Mouse (Mus musculus): ENCODE results near the gene Ccdc184. TPM values are rescaled to one million over a fixed set of nuclear protein-coding genes. Genes with fewer than 3 reads are reported as not detected.

The Ccdc184 gene
- polyA plus RNA-seq, 1 experiment from 2014 or later: 42.6 TPM

DNA sequence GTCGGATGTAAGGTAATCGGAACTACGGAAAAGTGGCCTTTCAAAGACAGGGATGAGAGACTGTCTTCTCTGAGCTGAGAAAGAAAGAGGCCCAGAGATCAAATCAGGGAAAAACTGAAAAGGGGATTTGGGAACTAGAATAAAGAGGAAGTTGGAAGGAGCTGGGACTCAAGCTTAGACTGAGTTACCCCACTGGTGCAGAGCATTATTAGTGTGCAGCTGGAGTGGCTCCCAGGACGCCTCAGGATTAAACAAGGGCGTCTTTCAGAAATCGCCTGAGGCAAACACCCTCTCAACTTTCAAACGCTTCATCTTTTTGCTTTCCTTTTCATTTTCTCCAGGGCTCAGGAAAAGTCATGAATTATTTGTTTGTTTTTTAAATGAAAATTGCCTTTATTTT lies 14.0 kb upstream of the Ccdc184 start:
- Histone ChIP-seq H3K9me3 (replicated peaks; ENCODE audit: control insufficient read depth, low read length) (no peaks in the 10 kb centered on the region), H3K4me3 (ENCODE audit: low read depth, low read length) (no peak overlapping the region), H3K4me1 (ENCODE audit: control insufficient read depth, insufficient read depth, low read length) (no peaks in the 10 kb centered on the region), H3K4me2 (ENCODE audit: low read length) (no peak overlapping the region), H3K9ac (ENCODE audit: low read length) (no peak overlapping the region), H3K27me3 (replicated peaks; ENCODE audit: control insufficient read depth, insufficient read depth, low read length) (no peaks in the 10 kb centered on the region), H3K36me3 (ENCODE audit: control insufficient read depth, insufficient read depth, low read length) (no peaks in the 10 kb centered on the region), H3K27ac (ENCODE audit: low read depth, low read length) (no peak overlapping the region)
- 49% methylated on average over 7 of the region's 7 CpGs for WGBS
- DNase-seq (ENCODE audit: low spot score) (no peak), ATAC-seq (no peak)

DNA sequence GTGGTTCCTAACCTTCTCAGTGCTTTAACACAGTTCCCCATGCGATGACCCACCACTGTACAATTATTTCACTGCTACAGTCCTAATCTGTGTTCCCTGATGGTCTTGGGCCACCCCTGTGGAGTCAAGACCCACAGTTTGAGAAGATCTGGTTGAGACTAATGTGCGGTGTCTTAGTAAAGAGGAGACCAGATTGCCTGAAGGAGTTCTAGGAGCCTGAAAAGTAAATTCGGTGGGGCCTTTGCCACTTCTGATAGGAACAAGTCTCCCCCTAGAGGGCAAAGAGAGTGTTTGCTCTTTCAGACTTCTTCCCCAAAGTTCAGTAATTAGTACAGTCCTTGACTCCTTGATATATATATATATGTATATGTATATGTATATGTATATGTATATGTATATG lies 13.3 kb upstream of the Ccdc184 start:
- H3K27ac ChIP-seq (ENCODE audit: low read depth, low read length): no peak overlapping the region
- H3K9ac ChIP-seq (ENCODE audit: low read length): no peak overlapping the region
- WGBS: 33% methylated on average over 3 of the region's 3 CpGs
- no peaks in the 10 kb centered on the region for H3K27me3 ChIP-seq (replicated peaks; ENCODE audit: control insufficient read depth, insufficient read depth, low read length)
- peak; percentile 84 for DNase-seq (ENCODE audit: low spot score)
- no peak overlapping the region for H3K4me2 ChIP-seq (ENCODE audit: low read length)
- no peaks in the 10 kb centered on the region for H3K9me3 ChIP-seq (replicated peaks; ENCODE audit: control insufficient read depth, low read length)
- no peak overlapping the region for H3K4me3 ChIP-seq (ENCODE audit: low read depth, low read length)
- ATAC-seq: no peak
- H3K36me3 ChIP-seq (ENCODE audit: control insufficient read depth, insufficient read depth, low read length): no peaks in the 10 kb centered on the region
- H3K4me1 ChIP-seq (ENCODE audit: control insufficient read depth, insufficient read depth, low read length): no peaks in the 10 kb centered on the region

DNA sequence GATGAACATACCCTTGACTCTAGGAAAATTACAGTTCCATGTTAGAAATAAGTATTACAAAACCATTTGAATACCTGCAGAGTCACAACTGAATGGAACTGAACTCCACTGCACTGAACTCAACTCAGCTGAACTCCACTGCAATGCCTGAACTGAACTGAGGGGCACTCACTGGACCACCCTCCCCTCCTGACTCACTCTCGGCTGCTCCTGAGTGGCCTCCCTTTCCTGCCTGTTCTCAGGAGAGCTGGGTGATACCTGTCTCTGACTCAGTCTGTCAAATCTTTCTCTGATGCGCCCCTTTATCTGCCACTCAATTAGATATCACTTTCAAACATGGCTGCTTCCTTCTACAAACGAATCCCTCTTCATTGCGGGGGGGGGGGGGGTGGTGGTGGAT lies 12.8 kb upstream of the Ccdc184 start:
- H3K27me3 ChIP-seq (replicated peaks; ENCODE audit: control insufficient read depth, insufficient read depth, low read length): no peaks in the 10 kb centered on the region
- ATAC-seq: no peak
- no peaks in the 10 kb centered on the region for H3K9me3 ChIP-seq (replicated peaks; ENCODE audit: control insufficient read depth, low read length)
- no peak overlapping the region for H3K4me3 ChIP-seq (ENCODE audit: low read depth, low read length)
- H3K36me3 ChIP-seq (ENCODE audit: control insufficient read depth, insufficient read depth, low read length): no peaks in the 10 kb centered on the region
- no peak for DNase-seq (ENCODE audit: low spot score)
- H3K27ac ChIP-seq (ENCODE audit: low read depth, low read length): no peak overlapping the region
- no peak overlapping the region for H3K4me2 ChIP-seq (ENCODE audit: low read length)
- no peak overlapping the region for H3K9ac ChIP-seq (ENCODE audit: low read length)
- no peaks in the 10 kb centered on the region for H3K4me1 ChIP-seq (ENCODE audit: control insufficient read depth, insufficient read depth, low read length)
- WGBS: 65% methylated on average over 3 of the region's 4 CpGs

DNA sequence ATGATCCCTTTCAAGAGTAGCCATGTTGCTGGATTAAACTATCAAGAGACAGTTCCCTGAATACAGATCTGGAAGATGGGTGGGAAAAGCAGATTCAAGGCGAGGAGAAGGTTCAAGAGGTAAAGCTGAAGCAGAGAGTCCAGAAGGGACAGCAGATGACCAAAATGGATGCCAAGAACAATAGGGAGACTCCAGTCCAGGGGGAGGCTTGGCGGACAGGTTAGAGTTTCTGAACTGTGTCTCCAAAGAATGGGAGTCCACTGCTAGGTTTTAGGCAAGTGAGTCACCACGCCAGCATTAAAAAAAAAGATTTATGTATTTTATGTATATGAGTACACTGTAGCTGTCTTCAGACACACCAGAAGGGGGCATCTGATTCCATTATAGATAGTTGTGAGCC lies 12.3 kb upstream of the Ccdc184 start:
- H3K27me3 ChIP-seq (replicated peaks; ENCODE audit: control insufficient read depth, insufficient read depth, low read length): no peaks in the 10 kb centered on the region
- H3K4me2 ChIP-seq (ENCODE audit: low read length): no peak overlapping the region
- H3K9ac ChIP-seq (ENCODE audit: low read length): no peak overlapping the region
- DNase-seq (ENCODE audit: low spot score) (no peak), ATAC-seq (no peak)
- no peaks in the 10 kb centered on the region for H3K4me1 ChIP-seq (ENCODE audit: control insufficient read depth, insufficient read depth, low read length)
- no peaks in the 10 kb centered on the region for H3K9me3 ChIP-seq (replicated peaks; ENCODE audit: control insufficient read depth, low read length)
- no peak overlapping the region for H3K4me3 ChIP-seq (ENCODE audit: low read depth, low read length)
- no peak overlapping the region for H3K27ac ChIP-seq (ENCODE audit: low read depth, low read length)
- WGBS: 83% methylated on average over 3 of the region's 3 CpGs
- no peaks in the 10 kb centered on the region for H3K36me3 ChIP-seq (ENCODE audit: control insufficient read depth, insufficient read depth, low read length)

GRCm38 (mm10) chr15:98155272-98155671 lies 11.7 kb upstream of the Ccdc184 start:
- ATAC-seq: no peak
- Histone ChIP-seq H3K27ac (ENCODE audit: low read depth, low read length) (no peak overlapping the region), H3K4me2 (ENCODE audit: low read length) (no peak overlapping the region), H3K9me3 (replicated peaks; ENCODE audit: control insufficient read depth, low read length) (no peaks in the 10 kb centered on the region), H3K4me3 (ENCODE audit: low read depth, low read length) (no peak overlapping the region), H3K4me1 (ENCODE audit: control insufficient read depth, insufficient read depth, low read length) (no peaks in the 10 kb centered on the region), H3K27me3 (replicated peaks; ENCODE audit: control insufficient read depth, insufficient read depth, low read length) (no peaks in the 10 kb centered on the region), H3K9ac (ENCODE audit: low read length) (no peak overlapping the region), H3K36me3 (ENCODE audit: control insufficient read depth, insufficient read depth, low read length) (no peaks in the 10 kb centered on the region)
- 91% methylated on average over 5 of the region's 5 CpGs for WGBS
- no peak for DNase-seq (ENCODE audit: low spot score)

DNA sequence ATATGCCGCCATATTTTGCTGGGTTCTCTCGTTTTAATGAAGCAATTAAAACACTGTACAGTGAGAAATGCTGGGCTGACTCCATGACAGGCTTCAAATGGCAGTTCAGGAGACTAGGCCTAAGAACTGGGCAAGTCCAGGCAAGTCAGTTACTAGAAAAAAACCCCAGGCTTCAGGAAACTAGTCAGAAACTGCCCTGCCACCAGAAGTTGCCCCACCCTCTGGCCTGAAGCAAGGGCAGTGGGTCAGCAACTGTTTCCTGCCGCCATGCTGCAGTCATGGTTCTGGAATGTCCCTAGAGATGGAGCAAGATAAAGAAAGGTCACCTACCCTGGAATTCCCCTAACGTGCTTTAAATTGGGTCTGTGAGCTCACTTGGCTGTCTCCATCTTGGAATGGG lies 11.0 kb upstream of the Ccdc184 start:
- Histone ChIP-seq H3K4me3 (ENCODE audit: low read depth, low read length) (no peak overlapping the region), H3K4me2 (ENCODE audit: low read length) (no peak overlapping the region), H3K27me3 (replicated peaks; ENCODE audit: control insufficient read depth, insufficient read depth, low read length) (no peaks in the 10 kb centered on the region), H3K4me1 (ENCODE audit: control insufficient read depth, insufficient read depth, low read length) (no peaks in the 10 kb centered on the region), H3K27ac (ENCODE audit: low read depth, low read length) (no peak overlapping the region), H3K9me3 (replicated peaks; ENCODE audit: control insufficient read depth, low read length) (no peaks in the 10 kb centered on the region), H3K9ac (ENCODE audit: low read length) (no peak overlapping the region), H3K36me3 (ENCODE audit: control insufficient read depth, insufficient read depth, low read length) (no peaks in the 10 kb centered on the region)
- 82% methylated on average over 4 of the region's 4 CpGs for WGBS
- ATAC-seq: no peak
- no peak for DNase-seq (ENCODE audit: low spot score)

DNA sequence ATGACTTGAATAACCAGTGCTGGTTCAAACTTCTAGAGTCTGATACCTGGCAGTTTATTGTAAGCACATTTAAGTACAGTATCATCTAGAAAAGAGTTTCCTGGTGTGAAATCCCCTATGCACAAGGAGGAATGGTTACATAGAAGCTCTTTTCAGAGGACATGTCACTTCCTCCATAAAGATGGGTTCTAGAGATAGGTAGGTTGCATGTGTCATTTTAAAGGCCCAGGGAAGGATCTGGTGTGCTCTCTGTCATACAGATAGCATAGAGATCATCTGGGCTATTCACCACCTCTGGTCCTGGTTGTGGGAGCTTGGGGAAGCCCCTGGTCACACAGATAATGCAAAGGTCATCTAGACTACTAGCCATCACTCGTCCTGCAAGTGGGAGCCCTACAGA lies 9.7 kb upstream of the Ccdc184 start:
- Histone ChIP-seq H3K4me3 (ENCODE audit: low read depth, low read length) (no peak overlapping the region), H3K27me3 (replicated peaks; ENCODE audit: control insufficient read depth, insufficient read depth, low read length) (no peaks in the 10 kb centered on the region), H3K4me2 (ENCODE audit: low read length) (no peak overlapping the region), H3K36me3 (ENCODE audit: control insufficient read depth, insufficient read depth, low read length) (no peaks in the 10 kb centered on the region), H3K4me1 (ENCODE audit: control insufficient read depth, insufficient read depth, low read length) (no peaks in the 10 kb centered on the region), H3K9ac (ENCODE audit: low read length) (no peak overlapping the region), H3K9me3 (replicated peaks; ENCODE audit: control insufficient read depth, low read length) (no peaks in the 10 kb centered on the region), H3K27ac (ENCODE audit: low read depth, low read length) (no peak overlapping the region)
- no peak for ATAC-seq
- DNase-seq (ENCODE audit: low spot score): no peak
- 65% methylated on average over 1 of the region's 1 CpGs for WGBS

GRCm38 (mm10) chr15:98161026-98161805 lies 5.7 kb upstream of the Ccdc184 start:
- Histone ChIP-seq H3K4me2 (ENCODE audit: low read length) (no peak overlapping the region), H3K27ac (ENCODE audit: low read depth, low read length) (no peak overlapping the region), H3K36me3 (ENCODE audit: control insufficient read depth, insufficient read depth, low read length) (no peaks in the 10 kb centered on the region), H3K4me3 (ENCODE audit: low read depth, low read length) (no peak overlapping the region), H3K9me3 (replicated peaks; ENCODE audit: control insufficient read depth, low read length) (no peaks in the 10 kb centered on the region), H3K27me3 (replicated peaks; ENCODE audit: control insufficient read depth, insufficient read depth, low read length) (no peaks in the 10 kb centered on the region), H3K4me1 (ENCODE audit: control insufficient read depth, insufficient read depth, low read length) (no peaks in the 10 kb centered on the region), H3K9ac (ENCODE audit: low read length) (no peak overlapping the region)
- ATAC-seq: no peak
- 57% methylated on average over 19 of the region's 19 CpGs for WGBS
- DNase-seq (ENCODE audit: low spot score): no peak

- Histone ChIP-seq H3K36me3 (ENCODE audit: control insufficient read depth, insufficient read depth, low read length) (no peaks in the 10 kb centered on the region), H3K4me1 (ENCODE audit: control insufficient read depth, insufficient read depth, low read length) (no peaks in the 10 kb centered on the region), H3K27me3 (replicated peaks; ENCODE audit: control insufficient read depth, insufficient read depth, low read length) (no peaks in the 10 kb centered on the region), H3K9ac (ENCODE audit: low read length) (no peak overlapping the region), H3K4me2 (ENCODE audit: low read length) (no peak overlapping the region), H3K27ac (ENCODE audit: low read depth, low read length) (no peak overlapping the region), H3K4me3 (ENCODE audit: low read depth, low read length) (no peak overlapping the region), H3K9me3 (replicated peaks; ENCODE audit: control insufficient read depth, low read length) (no peaks in the 10 kb centered on the region)
- ATAC-seq: no peak
- 82% methylated on average over 4 of the region's 4 CpGs for WGBS
- no peak for DNase-seq (ENCODE audit: low spot score)
Observed at GRCm38 (mm10) chr15:98162561-98162960, 4.4 kb upstream of the Ccdc184 start.

All from forebrain, embryonic 14.5 days (tissue).